Mouse (Mus musculus): ENCODE data around the gene Gm498. TPM values are rescaled to one million over a fixed set of nuclear protein-coding genes. Genes with fewer than 3 reads are reported as not detected.

Gm498 gene
- polyA plus RNA-seq (2012; ENCODE audit: insufficient read depth, low replicate concordance), result not detected in 2 replicates

DNA sequence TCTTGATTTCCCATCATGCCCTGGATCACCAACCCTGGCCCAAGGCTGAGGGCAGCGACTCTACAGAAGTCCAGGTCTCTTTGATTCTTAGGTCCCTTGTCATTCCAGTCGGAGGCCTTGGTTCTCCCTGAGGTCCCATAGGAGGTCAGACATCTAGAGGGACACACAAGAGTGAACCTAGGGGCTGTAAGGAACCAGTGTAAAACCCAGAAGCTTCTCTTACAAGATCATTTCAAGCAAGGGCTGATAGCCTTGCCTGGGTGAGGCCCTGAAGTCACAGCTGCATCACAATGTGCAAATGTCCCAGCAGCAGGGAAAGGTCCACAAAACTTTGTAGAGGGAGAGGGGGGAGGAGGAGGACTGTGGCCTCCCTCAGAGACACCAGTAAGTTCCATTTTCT is at the start of gene Gm498:
Gene Gm498 (plus strand): TSS at position 301 of the 400 bp plus-strand sequence.
- Histone ChIP-seq H3K36me3 (replicated peaks; ENCODE audit: low read length) (no peaks in the 10 kb centered on the region), H3K4me1 (peaks cover 9% of the 10 kb centered on the region), H3K27me3 (replicated peaks) (peaks cover 38% of the 10 kb centered on the region), H3K4me3 (replicated peaks) (no peak within 1 kb of the TSS), H3K9me3 (peaks cover 9% of the 10 kb centered on the region)
- TF ChIP-seq FLI1 (IDR thresholded peaks at IDR 0.05; ENCODE audit: low read length), result no peak
- TF ChIP-seq GATA1 (IDR thresholded peaks at IDR 0.05; ENCODE audit: borderline replicate concordance, low read length), result no peak

GRCm38 (mm10) chr7:143819201-143819600 is 47.4 kb upstream of the Gm498 start:
- no peaks in the 10 kb centered on the region for H3K9me3 ChIP-seq
- peaks cover 53% of the 10 kb centered on the region for H3K36me3 ChIP-seq (replicated peaks; ENCODE audit: low read length)
- peaks cover 24% of the 10 kb centered on the region for H3K4me1 ChIP-seq
- H3K4me3 ChIP-seq (replicated peaks), result no peak overlapping the region
- no peaks in the 10 kb centered on the region for H3K27me3 ChIP-seq (replicated peaks)
- no peak for TF ChIP-seq GATA1 (IDR thresholded peaks at IDR 0.05; ENCODE audit: borderline replicate concordance, low read length)
- no peak for TF ChIP-seq FLI1 (IDR thresholded peaks at IDR 0.05; ENCODE audit: low read length)

GRCm38 (mm10) chr7:143821241-143821640 is 45.4 kb upstream of the Gm498 start:
- H3K4me1 ChIP-seq, result peaks cover 36% of the 10 kb centered on the region
- H3K36me3 ChIP-seq (replicated peaks; ENCODE audit: low read length), result peaks cover 33% of the 10 kb centered on the region
- H3K9me3 ChIP-seq, result no peaks in the 10 kb centered on the region
- H3K27me3 ChIP-seq (replicated peaks), result no peaks in the 10 kb centered on the region
- no peak for TF ChIP-seq FLI1 (IDR thresholded peaks at IDR 0.05; ENCODE audit: low read length)
- TF ChIP-seq GATA1 (IDR thresholded peaks at IDR 0.05; ENCODE audit: borderline replicate concordance, low read length), result no peak
- peak overlapping the region; percentile 23 for H3K4me3 ChIP-seq (replicated peaks)

DNA sequence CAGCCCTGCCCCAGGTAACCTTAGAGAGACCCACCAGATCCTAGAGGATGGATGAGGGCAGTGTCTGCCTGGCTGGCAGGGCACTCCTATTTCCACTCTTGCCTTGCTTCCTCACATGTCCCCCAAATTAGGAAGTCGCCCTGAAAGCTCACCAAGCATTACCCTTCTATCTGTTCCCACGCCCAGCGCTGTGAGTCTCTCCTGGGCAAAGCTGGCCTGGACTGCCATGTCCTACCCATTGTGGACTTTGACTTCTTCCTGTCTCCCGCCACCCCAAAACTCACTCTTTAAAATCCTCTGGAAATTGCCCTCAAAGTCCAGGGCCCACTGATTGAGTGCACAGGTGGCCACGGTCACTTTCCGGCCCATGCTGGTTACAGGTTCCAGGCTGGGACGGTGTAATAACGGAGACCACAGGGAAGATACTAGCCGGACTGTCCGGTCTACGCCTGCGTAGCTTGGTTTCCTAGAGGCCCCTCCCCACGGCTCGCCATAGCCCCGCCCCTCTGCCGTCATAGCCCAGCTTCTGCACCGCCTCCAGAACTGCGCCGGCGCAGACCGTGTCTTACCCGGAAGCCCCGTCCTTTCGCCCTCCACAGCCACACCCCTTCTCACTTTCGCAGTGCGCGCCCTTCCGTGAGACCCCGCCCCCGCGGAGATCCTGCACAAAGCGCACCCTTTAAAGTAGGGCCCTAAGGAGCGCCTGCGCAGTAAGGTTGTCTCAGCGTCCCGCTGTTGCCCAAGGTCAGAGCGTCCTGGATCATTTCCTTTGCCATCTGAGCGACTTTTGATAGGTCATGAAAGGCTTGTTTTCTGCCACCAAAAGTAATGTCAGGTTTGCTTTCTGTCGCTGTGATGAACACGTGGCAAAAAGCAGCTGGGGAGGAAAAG is 44.0 kb upstream of the Gm498 start, which contains the start of the genes Nadsyn1 and Dhcr7:
Gene Nadsyn1 (minus strand): TSS at position 475 of the 891 bp plus-strand sequence.
Gene Dhcr7 (plus strand): TSS at position 771 of the 891 bp plus-strand sequence.
- H3K27me3 ChIP-seq (replicated peaks), result no peaks in the 10 kb centered on the region
- H3K4me1 ChIP-seq, result peaks cover 44% of the 10 kb centered on the region
- peaks cover 22% of the 10 kb centered on the region for H3K36me3 ChIP-seq (replicated peaks; ENCODE audit: low read length)
- peak within 1 kb of the TSS; percentile 97 for H3K4me3 ChIP-seq (replicated peaks)
- H3K9me3 ChIP-seq, result no peaks in the 10 kb centered on the region
- TF ChIP-seq FLI1 (IDR thresholded peaks at IDR 0.05; ENCODE audit: low read length) (no peak), GATA1 (IDR thresholded peaks at IDR 0.05; ENCODE audit: borderline replicate concordance, low read length) (no peak)

DNA sequence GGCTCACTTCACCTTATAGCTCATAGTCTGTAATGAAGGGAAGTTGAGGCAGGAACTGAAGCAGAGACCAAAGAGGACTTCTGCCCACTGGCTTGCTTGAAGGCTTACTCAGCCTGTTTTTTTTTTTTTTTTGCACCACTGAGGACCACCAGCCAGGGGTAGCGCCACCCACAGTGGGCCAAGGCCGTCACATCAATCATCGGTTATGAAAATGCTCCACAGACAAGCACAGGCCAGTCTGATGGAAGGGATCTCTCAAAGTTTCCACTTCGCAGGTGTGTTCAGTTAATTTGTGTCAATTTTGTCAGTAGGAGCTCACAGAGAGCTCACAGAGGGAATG is 43.4 kb upstream of the Gm498 start:
- Histone ChIP-seq H3K4me1 (peaks cover 44% of the 10 kb centered on the region), H3K27me3 (replicated peaks) (no peaks in the 10 kb centered on the region), H3K36me3 (replicated peaks; ENCODE audit: low read length) (peaks cover 20% of the 10 kb centered on the region), H3K9me3 (no peaks in the 10 kb centered on the region), H3K4me3 (replicated peaks) (peak overlapping the region; percentile 97)
- no peak for TF ChIP-seq GATA1 (IDR thresholded peaks at IDR 0.05; ENCODE audit: borderline replicate concordance, low read length)
- TF ChIP-seq FLI1 (IDR thresholded peaks at IDR 0.05; ENCODE audit: low read length), result no peak

DNA sequence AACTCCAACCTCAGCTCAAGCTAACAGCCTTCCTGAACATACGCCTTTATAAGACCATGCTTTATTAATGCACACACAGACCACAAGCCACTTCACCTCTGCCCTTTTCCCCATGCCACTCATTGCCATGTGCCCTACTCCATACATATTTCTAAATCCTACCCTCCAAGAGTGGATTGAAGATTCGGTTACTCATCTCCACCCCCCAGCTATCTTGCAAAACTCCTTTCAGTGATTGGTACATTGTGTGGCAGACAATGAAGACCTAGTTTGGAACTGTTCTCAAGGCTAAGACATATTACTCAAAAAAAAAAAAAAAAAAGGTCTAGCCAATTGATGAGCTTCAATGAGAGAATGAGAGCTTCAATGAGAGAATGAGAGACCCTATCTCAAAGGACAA is 39.7 kb upstream of the Gm498 start:
- H3K9me3 ChIP-seq, result no peaks in the 10 kb centered on the region
- no peaks in the 10 kb centered on the region for H3K27me3 ChIP-seq (replicated peaks)
- TF ChIP-seq FLI1 (IDR thresholded peaks at IDR 0.05; ENCODE audit: low read length) (no peak), GATA1 (IDR thresholded peaks at IDR 0.05; ENCODE audit: borderline replicate concordance, low read length) (no peak)
- no peak overlapping the region for H3K4me3 ChIP-seq (replicated peaks)
- H3K4me1 ChIP-seq, result peaks cover 57% of the 10 kb centered on the region
- H3K36me3 ChIP-seq (replicated peaks; ENCODE audit: low read length), result peaks cover 8% of the 10 kb centered on the region

DNA sequence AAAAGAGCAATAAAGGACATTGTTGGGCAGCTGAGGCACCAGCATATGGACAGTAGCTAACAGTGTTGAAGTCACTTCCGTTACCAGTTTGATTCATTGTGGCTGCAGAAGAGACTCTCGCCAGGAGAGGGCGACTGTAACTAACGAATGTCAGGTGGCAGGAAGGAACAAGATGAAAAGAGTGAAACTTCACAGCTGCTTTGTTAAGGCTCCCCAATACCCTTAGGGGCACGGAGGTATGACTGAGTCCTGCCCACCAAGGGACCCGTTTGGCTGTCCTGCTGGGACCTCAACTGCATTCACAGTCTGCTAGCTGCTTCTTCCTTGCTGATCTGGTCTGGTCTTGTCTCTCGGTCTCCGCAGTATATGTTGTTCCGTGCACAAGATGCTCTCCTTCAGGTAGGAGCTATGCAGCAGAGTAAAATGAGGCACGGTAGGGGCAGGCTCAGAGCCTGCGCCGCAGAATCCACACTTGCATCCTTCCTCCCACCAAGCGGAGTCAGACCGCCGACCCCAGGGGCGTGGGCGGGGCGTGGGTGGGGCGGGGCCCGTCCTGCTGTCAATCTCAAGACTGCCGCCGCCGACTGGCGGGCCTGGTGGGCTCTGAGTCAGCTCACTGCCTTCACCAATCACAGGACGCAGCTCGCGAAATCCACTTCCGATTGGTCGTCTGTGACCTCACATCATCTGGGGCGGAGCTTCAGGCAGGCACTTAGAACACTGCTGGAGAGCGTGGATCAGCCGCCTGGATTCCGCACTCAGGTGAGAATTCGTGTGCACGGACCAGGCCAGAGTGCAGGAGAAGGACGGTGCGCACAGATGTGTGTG is 36.9 kb upstream of the Gm498 start:
- Histone ChIP-seq H3K4me1 (peaks cover 74% of the 10 kb centered on the region), H3K4me3 (replicated peaks) (peak overlapping the region; percentile 96), H3K9me3 (no peaks in the 10 kb centered on the region), H3K27me3 (replicated peaks) (no peaks in the 10 kb centered on the region), H3K36me3 (replicated peaks; ENCODE audit: low read length) (peaks cover 35% of the 10 kb centered on the region)
- no peak for TF ChIP-seq GATA1 (IDR thresholded peaks at IDR 0.05; ENCODE audit: borderline replicate concordance, low read length)
- no peak for TF ChIP-seq FLI1 (IDR thresholded peaks at IDR 0.05; ENCODE audit: low read length)

GRCm38 (mm10) chr7:143830399-143830798 is 36.2 kb upstream of the Gm498 start:
- no peak for TF ChIP-seq FLI1 (IDR thresholded peaks at IDR 0.05; ENCODE audit: low read length)
- TF ChIP-seq GATA1 (IDR thresholded peaks at IDR 0.05; ENCODE audit: borderline replicate concordance, low read length), result no peak
- Histone ChIP-seq H3K4me3 (replicated peaks) (peak overlapping the region; percentile 96), H3K9me3 (no peaks in the 10 kb centered on the region), H3K36me3 (replicated peaks; ENCODE audit: low read length) (peaks cover 42% of the 10 kb centered on the region), H3K27me3 (replicated peaks) (no peaks in the 10 kb centered on the region), H3K4me1 (peaks cover 77% of the 10 kb centered on the region)

DNA sequence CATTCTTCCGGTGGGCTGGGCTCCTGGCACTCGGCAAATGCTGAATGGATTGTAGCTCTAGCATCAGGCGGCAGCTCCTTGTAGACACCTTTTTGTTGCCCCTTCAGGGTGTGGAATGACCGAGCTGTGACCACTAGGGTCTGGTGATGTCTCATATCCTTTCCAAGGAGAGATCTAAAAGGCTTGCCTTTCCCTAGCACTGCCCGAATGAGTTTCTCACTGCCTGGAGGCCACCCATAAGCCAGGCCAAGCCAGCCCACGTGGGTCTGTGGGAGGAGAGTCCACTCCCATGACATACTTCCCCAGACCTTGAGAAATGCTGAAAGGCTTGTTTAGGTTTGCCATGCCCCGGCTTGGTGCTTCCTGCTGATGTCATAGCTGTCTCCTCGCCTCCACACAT is 34.4 kb upstream of the Gm498 start:
- peaks cover 60% of the 10 kb centered on the region for H3K36me3 ChIP-seq (replicated peaks; ENCODE audit: low read length)
- H3K4me1 ChIP-seq, result peaks cover 73% of the 10 kb centered on the region
- peak overlapping the region; percentile 29 for H3K4me3 ChIP-seq (replicated peaks)
- no peaks in the 10 kb centered on the region for H3K9me3 ChIP-seq
- TF ChIP-seq GATA1 (IDR thresholded peaks at IDR 0.05; ENCODE audit: borderline replicate concordance, low read length), result no peak
- TF ChIP-seq FLI1 (IDR thresholded peaks at IDR 0.05; ENCODE audit: low read length), result no peak
- H3K27me3 ChIP-seq (replicated peaks), result no peaks in the 10 kb centered on the region
